Comparison of ENCODE assay signal across 18 mouse cellular contexts in the genomic region with DNA sequence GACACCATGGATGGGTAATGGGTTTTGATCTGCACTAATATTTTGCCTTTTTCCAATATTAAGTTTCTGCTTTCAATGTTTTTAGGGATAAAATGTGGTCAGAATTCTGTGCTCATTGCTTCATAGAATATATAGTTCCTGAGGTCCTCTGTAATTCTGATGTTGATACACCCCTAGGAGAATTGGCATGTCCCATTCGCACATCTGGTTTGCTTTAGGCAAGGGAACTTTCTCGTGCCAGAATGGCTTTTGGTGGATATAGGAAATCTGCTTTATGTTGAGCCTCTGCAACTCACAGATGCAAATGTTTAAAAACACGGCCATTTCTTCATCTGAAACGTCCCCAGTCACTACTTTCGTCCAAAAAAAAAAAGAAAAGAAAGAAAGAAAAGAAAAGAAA.
DNase-seq lines count a peak whose midpoint lies in the region; ATAC-seq and TF ChIP-seq lines count a peak whose summit lies in the region.
"Had no signal": no experiment of that assay in that cellular context is flagged by ENCODE, and none has a peak within 500 bp of the region (broad histone marks: within the 10 kb centered on the region; RNA-seq: fewer than 3 reads in every experiment).

No protein-coding gene starts in this region.

- H3K4me3 ChIP-seq in lung, embryonic 14.5 days (ENCODE audit: low read depth, low read length), result no peak overlapping the region
- H3K4me3 ChIP-seq in brown adipose tissue, adult 24 weeks (ENCODE audit: insufficient read depth, low read depth, low read length), result no peak overlapping the region
- H3K4me3 ChIP-seq in embryonic facial prominence, embryonic 14.5 days (ENCODE audit: low read depth, low read length), result no peak overlapping the region
- H3K4me3 ChIP-seq in limb, embryonic 13.5 days, result no peak overlapping the region
- H3K4me3 ChIP-seq: heart, embryonic 15.5 days; midbrain, embryonic 13.5 days; neural tube, embryonic 12.5 days had no signal

- no peaks in the 10 kb centered on the region for H3K36me3 ChIP-seq in lung, embryonic 14.5 days (ENCODE audit: insufficient read depth)
- H3K36me3 ChIP-seq in embryonic facial prominence, embryonic 14.5 days (ENCODE audit: control insufficient read depth, insufficient read depth, low read length), result no peaks in the 10 kb centered on the region
- no peaks in the 10 kb centered on the region for H3K36me3 ChIP-seq in limb, embryonic 13.5 days
- H3K36me3 ChIP-seq: heart, embryonic 15.5 days; midbrain, embryonic 13.5 days; neural tube, embryonic 12.5 days had no signal

- WGBS in lung, embryonic 14.5 days, result 52% methylated on average over 5 of the region's 5 CpGs
- WGBS in embryonic facial prominence, embryonic 14.5 days, result 27% methylated on average over 5 of the region's 5 CpGs
- WGBS in limb, embryonic 13.5 days, result 17% methylated on average over 5 of the region's 5 CpGs

- H3K9me3 ChIP-seq in lung, embryonic 14.5 days (ENCODE audit: low read depth, low read length), result no peaks in the 10 kb centered on the region
- no peaks in the 10 kb centered on the region for H3K9me3 ChIP-seq in embryonic facial prominence, embryonic 14.5 days (ENCODE audit: control insufficient read depth, low read length)
- H3K9me3 ChIP-seq in limb, embryonic 13.5 days, result no peaks in the 10 kb centered on the region
- H3K9me3 ChIP-seq: heart, embryonic 15.5 days; midbrain, embryonic 13.5 days; neural tube, embryonic 12.5 days had no signal

- no peak overlapping the region for H3K27ac ChIP-seq in lung, embryonic 14.5 days (ENCODE audit: low read depth)
- H3K27ac ChIP-seq in brown adipose tissue, adult 24 weeks (replicated peaks; ENCODE audit: low read depth, low read length), result peak overlapping the region; percentile 93
- H3K27ac ChIP-seq in embryonic facial prominence, embryonic 14.5 days (replicated peaks; ENCODE audit: low read depth, low read length), result peak overlapping the region; percentile 87
- H3K27ac ChIP-seq in limb, embryonic 13.5 days, result peak overlapping the region; percentile 87
- H3K27ac ChIP-seq: heart, embryonic 15.5 days; kidney, postnatal 0 days; midbrain, embryonic 13.5 days; neural tube, embryonic 12.5 days had no signal

- peak; percentile 43 for DNase-seq in lung, embryonic 14.5 days
- DNase-seq in lung, postnatal 36 days, result no peak
- DNase-seq in embryonic facial prominence, embryonic 14.5 days (ENCODE audit: low spot score), result peak; percentile 95
- no peak for DNase-seq in heart, adult 9 months (ENCODE audit: low spot score in 2 of 2)
- DNase-seq in left cerebral cortex, postnatal 36 days (ENCODE audit: low spot score in 2 of 2), result no peak
- DNase-seq: adrenal gland, adult 8-10 months; cerebellum, postnatal 10 days; heart, adult 18-20 months; kidney, adult 11 months; lung, adult 18-20 months; thymus, postnatal 14 days had no signal

- intact Hi-C loops in left cerebral cortex, postnatal 36 days (cut with DNase I), result no loop called here

- no peak overlapping the region for H3K4me2 ChIP-seq in lung, embryonic 14.5 days
- H3K4me2 ChIP-seq in embryonic facial prominence, embryonic 14.5 days (ENCODE audit: low read depth, low read length), result peak overlapping the region; percentile 0; the same call in 1 of the 2 replicates
- no peak overlapping the region for H3K4me2 ChIP-seq in limb, embryonic 13.5 days (replicated peaks)
- H3K4me2 ChIP-seq: heart, embryonic 15.5 days; liver, embryonic 11.5 days; midbrain, embryonic 13.5 days; neural tube, embryonic 12.5 days had no signal

- no peak for TF ChIP-seq CTCF in lung, embryonic 14.5 days (IDR thresholded peaks at IDR 0.05; ENCODE audit: low read depth)

- no peak for ATAC-seq in lung, embryonic 14.5 days (ENCODE audit: insufficient read depth)
- peak; percentile 69 for ATAC-seq in embryonic facial prominence, embryonic 14.5 days (ENCODE audit: low read depth)
- ATAC-seq in limb, embryonic 13.5 days (ENCODE audit: low FRiP score, low read depth), result peak; percentile 20; the same call in 1 of the 2 replicates
- ATAC-seq: midbrain, embryonic 13.5 days had no signal

- H3K4me1 ChIP-seq in lung, embryonic 14.5 days (ENCODE audit: insufficient read depth), result peaks cover 5% of the 10 kb centered on the region; the same call in 1 of the 2 replicates
- H3K4me1 ChIP-seq in brown adipose tissue, adult 24 weeks (ENCODE audit: control insufficient read depth, insufficient read depth, insufficient read length, low read length), result peaks cover 18% of the 10 kb centered on the region
- peaks cover 25% of the 10 kb centered on the region for H3K4me1 ChIP-seq in embryonic facial prominence, embryonic 14.5 days (ENCODE audit: control insufficient read depth, insufficient read depth, low read length)
- H3K4me1 ChIP-seq in limb, embryonic 13.5 days, result peaks cover 39% of the 10 kb centered on the region
- H3K4me1 ChIP-seq: midbrain, embryonic 13.5 days; neural tube, embryonic 12.5 days had no signal

- H3K27me3 ChIP-seq in lung, embryonic 14.5 days (ENCODE audit: insufficient read depth, low read length), result no peaks in the 10 kb centered on the region
- H3K27me3 ChIP-seq in embryonic facial prominence, embryonic 14.5 days (replicated peaks; ENCODE audit: control insufficient read depth, insufficient read depth, low read length), result no peaks in the 10 kb centered on the region
- no peaks in the 10 kb centered on the region for H3K27me3 ChIP-seq in limb, embryonic 13.5 days
- H3K27me3 ChIP-seq: heart, embryonic 15.5 days; midbrain, embryonic 13.5 days; neural tube, embryonic 12.5 days had no signal

- H3K9ac ChIP-seq in lung, embryonic 14.5 days, result no peak overlapping the region
- no peak overlapping the region for H3K9ac ChIP-seq in embryonic facial prominence, embryonic 14.5 days (ENCODE audit: low read depth, low read length)
- H3K9ac ChIP-seq in limb, embryonic 13.5 days, result no peak overlapping the region
- H3K9ac ChIP-seq: heart, embryonic 15.5 days; midbrain, embryonic 13.5 days; neural tube, embryonic 12.5 days had no signal

Comparison
In these comparisons a context has a peak if more than half of its experiments do, and no peak if none do; other contexts are left out.
1. DNase-seq: peak in lung, embryonic 14.5 days (single experiment) and embryonic facial prominence, embryonic 14.5 days (single experiment); none in lung, postnatal 36 days (single experiment), heart, adult 9 months (0 of 2) and left cerebral cortex, postnatal 36 days (0 of 2).